Mouse (Mus musculus): ENCODE results near the gene Rundc3a. TPM values are rescaled to one million over a fixed set of nuclear protein-coding genes. Genes with fewer than 3 reads are reported as not detected.
"Not testable (repeated sequence)": the region's sequence is repeated elsewhere in the genome, so short reads cannot be mapped to it uniquely, and the experiment has no call there.

Rundc3a gene
- total RNA-seq, 2 experiments from 2014 or later, result 2.7 TPM; not detected in 1

- ATAC-seq (replicated peaks; ENCODE audit: low FRiP score, poor library complexity, severe bottlenecking), result no peak
These were observed 8.1 kb upstream of the Rundc3a start for GRCm38 (mm10) chr11:102385075-102385474.

GRCm38 (mm10) chr11:102386121-102386520 lies 7.1 kb upstream of the Rundc3a start:
- ATAC-seq (replicated peaks; ENCODE audit: low FRiP score, poor library complexity, severe bottlenecking), result no peak

DNA sequence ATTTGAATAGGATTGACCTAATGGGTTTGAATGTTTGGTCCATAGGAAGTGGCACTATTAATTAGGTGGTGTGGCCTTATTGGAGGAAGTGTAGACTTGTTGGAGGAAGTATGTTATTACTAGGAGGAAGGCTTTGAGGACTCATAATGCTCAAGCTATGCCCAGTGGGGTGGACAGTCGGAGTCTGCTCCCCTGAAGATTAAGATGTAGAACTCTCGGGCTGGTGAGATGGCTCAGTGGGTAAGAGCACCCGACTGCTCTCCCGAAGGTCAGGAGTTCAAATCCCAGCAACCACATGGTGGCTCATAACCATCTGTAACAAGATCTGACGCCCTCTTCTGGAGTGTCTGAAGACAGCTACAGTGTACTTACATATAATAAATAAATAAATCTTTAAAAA lies 3.8 kb upstream of the Rundc3a start:
- ATAC-seq (replicated peaks; ENCODE audit: low FRiP score, poor library complexity, severe bottlenecking), result not testable (repeated sequence)

- ATAC-seq (replicated peaks; ENCODE audit: low FRiP score, poor library complexity, severe bottlenecking), result peak; percentile 34; the same call in 1 of the 2 replicates
These were observed 564 bp upstream of the Rundc3a start for GRCm38 (mm10) chr11:102392441-102393237.

DNA sequence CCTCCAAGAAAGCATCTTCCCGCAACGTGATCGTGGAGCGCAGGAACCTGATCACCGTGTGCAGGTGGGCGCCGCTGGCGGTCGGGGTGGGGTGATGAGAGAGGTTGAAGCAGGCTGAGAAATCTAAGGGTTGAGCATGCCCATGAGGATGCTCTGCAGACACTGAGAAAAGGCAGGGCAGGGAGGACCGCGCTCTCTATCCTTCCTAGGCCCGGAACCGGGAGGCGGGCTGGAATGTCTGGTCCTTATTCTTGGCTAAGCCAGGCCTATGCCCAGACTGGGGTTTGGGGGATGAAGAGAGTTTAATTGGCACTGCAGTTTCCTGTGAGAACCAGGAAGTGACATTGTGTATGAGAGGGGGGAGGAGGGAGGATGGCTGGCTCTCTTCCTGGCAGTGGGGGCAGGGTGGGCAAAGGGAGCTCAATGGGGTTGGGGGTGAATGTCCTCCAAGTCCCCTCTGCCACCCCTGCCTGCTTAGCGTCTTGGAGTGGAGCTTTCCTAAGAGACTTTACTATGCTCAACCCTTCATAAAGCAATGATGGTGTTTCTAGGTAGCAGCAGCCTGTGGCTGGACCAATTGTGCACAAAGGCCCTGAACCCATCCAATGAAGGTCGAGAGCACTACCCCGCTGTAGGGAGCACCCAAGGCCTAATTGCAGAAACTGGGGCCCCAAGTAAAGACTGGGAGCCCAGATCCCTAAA lies 667 bp downstream of the Rundc3a start:
- ATAC-seq (replicated peaks; ENCODE audit: low FRiP score, poor library complexity, severe bottlenecking), result no peak

DNA sequence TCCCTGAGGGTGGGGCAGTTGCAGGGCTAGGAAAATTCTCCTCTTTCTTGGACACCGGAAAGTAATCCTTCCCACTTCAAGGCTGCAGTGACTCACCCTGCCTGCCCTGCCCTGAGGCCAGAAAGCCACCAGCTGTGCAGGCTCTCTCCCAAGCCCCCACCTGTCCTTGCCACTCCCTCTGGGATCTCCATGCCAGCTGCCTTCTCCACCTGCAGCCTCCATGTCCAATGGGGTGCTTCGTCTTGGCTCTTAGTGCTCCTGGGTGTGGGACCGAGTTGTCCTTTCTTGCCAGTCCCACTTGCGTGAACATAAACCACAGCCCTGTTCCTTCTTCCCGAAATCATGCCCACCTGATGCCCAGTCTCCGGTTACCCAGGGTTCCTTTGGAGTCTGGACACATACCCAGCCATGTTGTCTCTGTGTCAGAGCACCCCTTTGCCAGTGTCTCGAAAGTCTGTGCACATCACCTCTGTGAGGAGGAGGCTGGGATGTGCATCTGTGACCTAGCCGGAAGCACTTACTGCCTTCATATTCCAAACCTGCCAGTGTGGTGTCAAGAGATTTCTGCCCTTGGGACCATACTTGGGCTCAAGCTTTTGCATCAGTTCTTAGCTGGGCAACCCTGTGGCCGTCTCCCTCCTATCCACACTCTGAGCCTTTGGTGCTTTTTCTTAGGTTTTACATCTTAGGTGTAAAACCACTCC lies 1.4 kb downstream of the Rundc3a start:
- no peak for ATAC-seq (replicated peaks; ENCODE audit: low FRiP score, poor library complexity, severe bottlenecking)

GRCm38 (mm10) chr11:102395250-102395649 lies 2.0 kb downstream of the Rundc3a start:
- no peak for ATAC-seq (replicated peaks; ENCODE audit: low FRiP score, poor library complexity, severe bottlenecking)

DNA sequence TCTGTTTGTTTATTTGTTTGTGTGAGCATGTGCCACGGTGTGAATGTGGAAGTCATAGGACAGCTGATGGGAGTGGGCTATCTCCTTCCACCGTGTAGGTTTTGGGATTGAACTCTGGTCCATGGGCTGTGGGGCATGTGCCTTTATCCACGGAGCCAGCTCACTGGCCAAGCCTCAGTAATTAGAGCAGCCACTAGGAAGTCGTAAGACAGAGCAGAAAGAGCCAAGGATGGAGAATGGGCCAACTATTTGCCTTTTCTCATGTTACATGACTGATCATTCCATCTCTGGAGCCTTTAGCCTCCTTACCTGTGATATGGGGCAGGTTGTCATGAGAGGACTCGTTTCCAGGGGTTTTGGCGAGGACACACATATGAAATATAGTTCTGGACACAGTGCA lies 3.1 kb downstream of the Rundc3a start:
- no peak for ATAC-seq (replicated peaks; ENCODE audit: low FRiP score, poor library complexity, severe bottlenecking)

DNA sequence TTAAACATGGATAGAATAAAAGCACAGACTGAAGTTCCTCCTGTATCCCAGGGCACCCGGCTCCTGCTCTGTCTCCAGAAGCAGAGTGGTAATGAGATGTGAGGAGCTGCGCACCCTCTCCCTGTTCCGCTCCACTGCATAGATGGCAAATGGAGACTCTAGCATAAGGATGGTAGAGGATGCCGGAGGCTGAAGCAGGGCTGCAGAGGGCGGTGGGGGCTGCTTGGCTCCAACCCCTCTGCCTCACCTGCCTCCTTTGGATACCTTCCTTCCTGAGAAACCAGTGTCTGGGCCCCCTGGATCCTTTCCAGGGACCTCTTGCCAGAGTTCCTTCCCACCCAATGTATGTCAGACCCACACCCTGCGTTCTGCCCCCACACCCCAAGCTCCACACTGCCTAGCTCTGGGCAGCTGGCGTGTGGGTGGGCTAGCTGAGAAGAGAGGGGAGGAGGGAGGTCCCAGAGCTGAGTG lies 3.5 kb downstream of the Rundc3a start:
- no peak for ATAC-seq (replicated peaks; ENCODE audit: low FRiP score, poor library complexity, severe bottlenecking)

DNA sequence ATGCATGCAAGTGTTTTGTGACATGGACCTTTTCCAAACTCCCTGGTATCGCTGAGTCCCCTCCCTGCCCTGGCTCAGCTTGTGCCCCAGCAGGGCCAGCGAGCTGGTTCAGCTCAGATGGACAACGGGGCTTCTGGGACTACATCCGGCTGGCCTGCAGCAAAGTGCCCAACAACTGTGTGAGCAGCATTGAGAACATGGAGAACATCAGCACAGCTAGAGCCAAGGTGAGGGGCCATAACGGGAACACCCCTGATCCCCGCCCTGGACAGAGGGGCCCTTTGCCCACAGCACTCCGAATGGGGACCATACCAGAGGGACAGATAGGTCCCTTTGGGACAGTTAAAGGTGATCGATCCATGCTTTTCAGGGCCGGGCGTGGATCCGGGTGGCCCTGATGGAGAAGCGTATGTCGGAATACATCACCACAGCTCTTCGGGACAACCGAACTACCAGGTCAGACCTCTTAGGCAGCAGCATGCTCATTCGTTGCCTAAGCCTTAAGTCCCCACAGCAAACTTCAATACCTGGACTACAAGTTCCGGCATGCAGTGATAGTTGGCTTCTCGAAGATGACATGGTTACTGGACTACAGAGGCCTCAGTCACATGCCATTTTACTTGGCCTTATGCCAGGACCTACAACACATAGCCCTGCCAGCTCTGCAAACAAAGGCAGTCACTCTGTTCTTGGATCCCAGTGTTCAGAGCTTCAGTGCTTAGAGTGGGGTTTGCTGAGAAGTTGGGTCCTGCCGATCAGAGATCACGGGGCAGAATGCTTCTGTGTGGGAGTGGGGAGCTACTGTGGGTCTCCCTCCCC lies 5.0 kb downstream of the Rundc3a start:
- ATAC-seq (replicated peaks; ENCODE audit: low FRiP score, poor library complexity, severe bottlenecking), result no peak

DNA sequence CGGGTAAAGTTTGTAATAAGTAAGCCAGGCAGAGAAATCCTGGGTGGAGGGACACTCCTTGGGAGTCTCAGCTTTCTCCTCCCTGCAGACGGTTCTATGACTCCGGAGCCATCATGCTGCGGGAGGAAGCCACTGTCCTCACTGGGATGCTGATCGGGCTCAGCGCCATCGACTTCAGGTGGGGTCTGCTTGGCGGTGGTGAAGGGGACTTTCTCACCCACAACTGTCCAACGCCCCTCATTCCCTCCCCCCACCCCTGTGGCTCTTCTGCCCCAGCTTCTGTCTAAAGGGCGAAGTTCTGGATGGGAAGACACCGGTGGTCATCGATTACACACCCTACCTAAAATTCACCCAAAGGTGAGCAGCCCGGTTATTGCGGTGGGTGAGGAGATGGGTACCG lies 5.9 kb downstream of the Rundc3a start:
- ATAC-seq (replicated peaks; ENCODE audit: low FRiP score, poor library complexity, severe bottlenecking), result no peak

GRCm38 (mm10) chr11:102399610-102400072 lies 6.4 kb downstream of the Rundc3a start:
- ATAC-seq (replicated peaks; ENCODE audit: low FRiP score, poor library complexity, severe bottlenecking), result no peak

DNA sequence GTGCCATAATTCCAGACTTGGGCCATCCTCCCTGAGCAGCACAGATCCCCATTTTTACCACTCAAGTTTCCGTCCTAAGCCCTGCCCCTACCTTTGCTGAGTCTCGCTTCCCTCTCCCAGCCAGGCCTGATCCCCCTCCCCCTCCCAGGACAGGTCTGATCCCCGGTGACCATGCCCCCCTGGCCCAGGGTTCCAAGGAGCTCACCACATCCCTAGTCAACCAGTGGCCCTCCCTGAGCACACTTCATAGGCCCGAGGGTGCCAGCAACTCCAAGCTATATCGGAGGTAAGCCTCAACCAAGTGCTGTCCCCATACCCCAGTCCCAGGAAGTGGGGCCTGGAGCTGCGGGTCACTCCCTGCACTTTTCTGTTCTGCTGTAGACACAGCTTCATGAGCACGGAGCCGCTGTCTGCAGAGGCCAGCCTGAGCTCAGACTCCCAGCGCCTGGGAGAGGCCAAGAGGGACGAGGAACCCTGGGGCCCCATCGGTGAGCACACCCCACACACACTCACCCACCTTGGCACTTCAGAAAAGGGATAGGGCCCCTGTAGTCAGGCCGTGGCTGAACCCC lies 7.4 kb downstream of the Rundc3a start:
- ATAC-seq (replicated peaks; ENCODE audit: low FRiP score, poor library complexity, severe bottlenecking), result no peak

- ATAC-seq (replicated peaks; ENCODE audit: low FRiP score, poor library complexity, severe bottlenecking), result no peak
These were observed 8.8 kb downstream of the Rundc3a start for GRCm38 (mm10) chr11:102401898-102402500.

- ATAC-seq (replicated peaks; ENCODE audit: low FRiP score, poor library complexity, severe bottlenecking), result no peak
These were observed 10.5 kb downstream of the Rundc3a start for GRCm38 (mm10) chr11:102403657-102404056.

DNA sequence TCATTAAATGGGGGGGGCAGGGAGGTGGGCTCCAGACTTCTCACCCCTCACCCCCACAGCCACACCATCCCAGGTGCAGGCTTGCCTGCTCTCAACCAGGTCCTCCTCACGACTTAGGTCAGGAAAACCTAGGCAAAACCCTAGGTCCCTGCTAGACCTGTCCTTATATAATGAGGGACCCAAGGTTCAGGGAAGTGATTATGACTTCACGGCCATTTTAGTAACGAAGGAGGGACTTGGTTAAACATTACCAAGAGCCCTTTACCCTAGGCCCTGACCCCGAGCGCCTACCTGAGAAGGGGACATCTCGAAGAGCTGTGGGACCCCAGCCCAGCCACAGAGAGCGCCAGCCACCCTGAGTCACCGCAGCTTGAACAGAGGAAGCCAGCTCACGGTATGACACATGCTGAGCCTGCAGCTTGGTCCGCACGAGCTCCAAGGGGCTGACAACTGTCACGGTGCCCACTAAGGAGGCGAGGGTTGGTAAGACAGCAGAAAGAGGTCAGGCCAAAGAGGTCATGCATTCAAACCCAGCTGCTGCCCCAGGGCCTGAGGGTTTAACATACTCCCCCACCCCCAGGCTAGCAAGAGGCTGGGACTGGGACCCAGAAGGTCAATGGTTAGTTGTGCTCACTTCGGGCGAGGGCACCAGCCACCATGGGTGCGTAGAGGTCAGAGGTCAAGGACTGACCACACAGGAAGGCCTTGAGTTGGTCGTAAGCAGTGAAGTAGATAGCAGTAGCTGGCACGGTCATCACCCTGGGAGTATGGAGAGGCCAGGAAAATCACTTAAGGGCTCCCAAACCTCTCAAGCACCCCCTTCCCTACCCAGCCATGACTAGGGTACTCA lies 11.2 kb downstream of the Rundc3a start:
- ATAC-seq (replicated peaks; ENCODE audit: low FRiP score, poor library complexity, severe bottlenecking), result no peak

DNA sequence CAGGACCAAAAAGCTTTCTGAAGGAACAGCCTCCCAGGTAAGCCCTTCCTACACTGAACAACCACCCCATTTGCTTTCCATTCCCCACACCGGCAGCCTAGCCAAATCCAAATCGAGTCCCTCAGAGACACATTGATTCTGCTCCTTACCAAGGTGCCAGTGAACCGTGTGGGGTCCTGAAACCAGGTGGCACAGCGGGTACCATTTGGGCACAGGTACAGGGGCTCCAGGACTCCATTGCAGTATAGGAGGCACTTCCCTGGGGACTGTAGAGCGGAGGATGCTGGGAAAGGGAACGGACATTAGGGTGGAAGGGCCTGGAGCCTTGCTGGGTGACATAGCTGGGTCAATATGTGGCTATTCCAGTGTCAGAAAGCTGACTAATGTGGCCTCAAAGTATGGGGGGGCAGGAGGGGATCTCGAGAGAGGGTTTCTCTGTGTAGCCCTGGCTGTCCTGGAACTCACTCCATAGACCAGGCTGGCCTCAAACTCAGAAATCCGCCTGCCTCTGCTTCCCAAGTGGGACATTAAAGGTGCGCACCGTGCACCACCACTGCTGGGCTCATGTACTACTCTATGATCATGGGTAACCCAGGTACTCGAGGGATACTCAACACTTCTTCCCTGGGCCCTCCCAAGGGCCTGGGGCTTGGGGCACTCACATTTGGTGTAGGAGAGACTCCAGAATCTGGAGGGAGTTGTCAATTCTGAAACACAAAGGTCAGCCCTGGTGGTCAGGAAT lies 12.5 kb downstream of the Rundc3a start:
- ATAC-seq (replicated peaks; ENCODE audit: low FRiP score, poor library complexity, severe bottlenecking), result no peak
